Mouse (Mus musculus) layer of hippocampus, postnatal 25 days (tissue): ENCODE results near the gene Tlx2. TPM values are rescaled to one million over a fixed set of nuclear protein-coding genes. Genes with fewer than 3 reads are reported as not detected.

Experiments used
- DNase-seq, 2 experiments: peaks; one replicate each; pipeline ENCODE4 v3.0.0; 2022; ENCODE audit warnings: mixed read lengths in 2 of 2, low spot score in 1 of 2; ENCODE audit errors: extremely low spot score in 1 of 2
- total RNA-seq, 2 experiments: library from RNA; stranded (reverse); gene quantifications; 2 replicates each; pipeline ENCODE4 v1.2.3; 2021

Gene Tlx2
- total RNA-seq, 2 experiments from 2014 or later: not detected

- no peak for DNase-seq
Measured at GRCm38 (mm10) chr6:83057790-83058189, 12.3 kb downstream of the Tlx2 start, which contains the start of gene Dqx1. TSS of gene Dqx1 (plus strand) at chr6:83057844.

DNA sequence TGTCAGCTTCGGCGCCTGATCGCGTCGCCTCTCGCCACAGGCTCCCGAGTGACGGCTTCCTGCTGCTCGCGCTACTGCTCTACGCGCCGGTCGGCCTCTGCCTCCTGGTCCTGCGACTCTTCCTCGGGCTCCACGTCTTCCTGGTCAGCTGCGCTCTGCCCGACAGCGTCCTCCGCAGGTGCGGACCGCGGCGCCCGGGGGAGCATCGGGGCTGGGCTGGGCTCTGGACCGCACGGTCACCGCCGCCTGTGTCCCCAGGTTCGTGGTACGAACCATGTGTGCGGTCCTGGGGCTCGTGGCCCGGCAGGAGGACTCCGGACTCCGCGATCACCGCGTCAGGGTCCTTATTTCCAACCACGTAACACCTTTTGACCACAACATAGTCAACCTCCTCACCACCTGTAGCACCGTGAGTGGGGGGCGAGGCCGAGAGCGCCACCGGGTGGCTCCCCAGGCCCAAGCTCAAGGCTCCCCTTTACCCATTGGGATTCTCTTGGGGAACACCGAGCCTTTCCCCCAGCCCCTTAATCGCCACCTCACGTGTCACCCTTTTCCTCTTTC lies 15.1 kb downstream of the Tlx2 start, which contains the start of gene Htra2:
Htra2 (minus strand) TSS at position 403 of the 561 bp plus-strand sequence.
- DNase-seq: peak in 1 of 2 experiments; percentile 29

DNA sequence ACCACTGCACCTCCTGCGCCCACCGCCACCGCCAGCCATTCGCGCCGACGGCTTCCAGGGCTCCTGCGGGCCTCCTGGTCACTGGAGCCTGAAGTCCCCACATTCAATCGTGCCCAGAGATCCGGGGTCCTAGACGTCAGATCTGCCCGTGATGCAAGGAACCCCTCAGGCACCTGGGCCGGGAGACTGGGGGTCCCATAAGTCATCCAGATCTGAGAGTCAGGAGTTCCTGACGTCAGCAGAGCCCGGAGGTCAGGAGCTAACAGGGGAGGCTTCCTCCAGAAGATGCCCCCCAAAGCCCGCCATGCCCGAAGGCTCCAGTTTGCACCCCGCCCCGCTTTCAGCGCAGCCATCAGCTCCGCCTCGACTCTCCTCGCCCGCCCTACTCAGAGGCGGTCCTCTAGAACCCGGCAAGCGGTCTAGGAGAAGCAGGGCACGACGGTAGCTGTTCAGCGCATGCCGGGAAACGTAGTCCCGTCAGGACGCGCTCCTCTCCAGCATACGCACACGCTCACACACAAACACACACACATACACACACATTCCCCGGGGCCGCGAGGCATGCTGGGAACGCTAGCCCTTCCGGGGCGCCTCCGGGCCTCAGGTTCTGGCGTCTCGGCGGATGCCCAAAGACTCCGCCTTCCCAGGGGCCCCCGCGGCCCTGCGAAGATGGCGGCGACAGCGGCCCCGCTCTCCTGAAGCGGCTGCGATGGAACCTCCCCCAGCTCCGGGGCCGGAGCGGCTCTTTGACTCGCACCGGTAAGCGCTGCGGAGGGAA lies 15.8 kb downstream of the Tlx2 start, which contains the start of gene Aup1:
Aup1 (plus strand) TSS at position 448 of the 778 bp plus-strand sequence.
- peak; percentile 89 to 91 for DNase-seq

- peak in 1 of 2 experiments; percentile 49 for DNase-seq
Measured at GRCm38 (mm10) chr6:83053136-83053960, 16.7 kb downstream of the Tlx2 start.

GRCm38 (mm10) chr6:83049367-83049766 lies 20.7 kb downstream of the Tlx2 start:
- DNase-seq: no peak

DNA sequence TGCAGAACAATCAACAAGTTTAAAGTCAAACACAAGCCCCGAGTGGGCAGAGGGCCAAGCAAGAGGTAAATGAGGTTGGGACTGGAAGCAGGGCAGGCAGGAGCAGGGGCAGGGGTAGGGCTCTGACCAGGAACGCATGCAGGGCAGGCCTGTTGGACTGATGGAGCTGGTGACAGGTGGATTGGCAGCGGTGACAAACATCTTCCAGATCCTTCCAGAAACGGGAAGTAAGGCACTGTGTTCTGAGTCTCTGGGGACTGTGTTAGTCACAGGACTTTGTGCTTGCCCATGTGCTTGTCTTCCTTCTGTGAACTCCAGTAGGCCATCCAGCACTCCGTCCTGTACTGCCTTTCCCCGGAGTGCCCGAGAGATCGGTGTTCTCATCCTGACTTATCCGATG lies 25.4 kb downstream of the Tlx2 start:
- DNase-seq: no peak

GRCm38 (mm10) chr6:83043993-83044392 lies 26.1 kb downstream of the Tlx2 start:
- DNase-seq: no peak

DNA sequence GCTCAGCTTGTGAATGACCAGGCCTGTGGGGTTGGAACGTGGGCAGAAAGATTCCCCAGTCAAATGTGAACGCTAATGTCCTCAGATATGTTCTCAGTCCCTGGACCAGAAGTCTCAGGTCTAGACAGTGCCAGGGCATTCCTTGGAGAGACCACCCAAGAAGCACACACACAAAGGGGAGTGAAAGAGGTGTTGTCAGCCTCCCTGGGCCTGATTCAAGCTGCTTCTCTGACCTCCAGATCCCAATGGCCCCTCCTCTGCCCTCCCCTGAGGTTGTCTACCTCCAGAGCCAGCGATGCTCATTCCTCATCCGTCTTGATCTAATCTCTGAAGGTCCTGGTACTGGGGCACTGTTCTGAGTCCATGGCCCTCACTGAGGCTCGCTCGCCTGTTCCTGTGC lies 26.5 kb downstream of the Tlx2 start:
- DNase-seq: no peak

- no peak for DNase-seq
Measured at GRCm38 (mm10) chr6:83040601-83041000, 29.5 kb downstream of the Tlx2 start.

- peak; percentile 87 to 93 for DNase-seq
Measured at GRCm38 (mm10) chr6:83038496-83039012, 31.5 kb downstream of the Tlx2 start.

- no peak for DNase-seq
Measured at GRCm38 (mm10) chr6:83037188-83037587, 32.9 kb downstream of the Tlx2 start.

DNA sequence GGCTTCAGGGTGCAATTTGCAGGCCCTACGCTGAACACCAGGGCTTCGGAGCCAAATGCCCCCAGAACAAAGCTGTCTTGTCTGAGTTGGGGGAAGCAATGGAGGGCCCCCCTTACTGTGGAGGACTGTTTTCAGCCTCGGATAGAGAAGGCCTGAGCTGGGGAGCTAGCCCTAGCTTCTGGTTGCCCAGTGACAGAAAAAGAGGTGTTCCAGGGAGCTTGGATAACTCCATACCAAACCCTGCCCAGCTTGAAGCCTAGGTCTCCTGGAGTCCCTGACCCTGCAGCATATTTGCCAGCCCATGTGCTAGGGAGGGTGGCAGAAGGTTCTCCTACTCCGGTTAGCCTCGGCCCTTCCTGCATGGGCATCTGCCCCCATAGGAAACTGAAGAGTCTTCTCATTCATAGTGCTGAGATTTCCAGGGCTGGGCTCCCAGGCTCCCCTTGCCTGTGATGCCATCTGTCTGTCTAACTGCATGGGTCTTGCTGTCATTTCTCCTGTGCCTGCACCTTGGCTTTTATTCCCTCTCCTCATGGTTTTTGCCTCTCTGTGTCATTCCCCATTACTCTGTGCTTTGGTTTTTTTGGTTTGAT lies 35.5 kb downstream of the Tlx2 start:
- DNase-seq: no peak

GRCm38 (mm10) chr6:83033249-83034185 lies 36.6 kb downstream of the Tlx2 start, which contains the start of the genes Dok1 and Loxl3:
TSS of gene Dok1 (minus strand) at chr6:83033471.
TSS of gene Loxl3 (plus strand) at chr6:83034173.
- DNase-seq: no peak

- DNase-seq: no peak
Measured at GRCm38 (mm10) chr6:83032769-83033191, 37.3 kb downstream of the Tlx2 start.

GRCm38 (mm10) chr6:83031921-83032590 lies 38.0 kb downstream of the Tlx2 start:
- no peak for DNase-seq

DNA sequence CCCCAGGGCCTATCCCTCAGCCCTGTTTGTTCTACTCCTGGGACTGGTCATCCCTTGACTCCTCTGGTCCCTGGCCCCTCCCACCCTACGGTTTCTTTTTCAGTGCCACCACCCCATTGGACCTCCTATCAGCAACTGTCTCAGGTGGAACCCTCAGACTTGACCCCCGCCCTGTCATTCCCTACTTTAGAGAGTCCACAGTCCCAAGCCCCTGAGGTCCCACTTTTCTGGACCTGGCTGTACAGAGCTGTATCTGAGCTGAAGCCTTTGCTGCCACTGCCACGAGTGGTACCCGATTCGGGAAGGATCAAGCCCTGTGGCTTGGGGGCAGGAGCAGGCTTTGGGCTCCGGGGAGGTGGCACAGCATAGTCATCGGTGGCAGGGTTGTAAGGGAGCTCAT lies 39.0 kb downstream of the Tlx2 start:
- DNase-seq: no peak

DNA sequence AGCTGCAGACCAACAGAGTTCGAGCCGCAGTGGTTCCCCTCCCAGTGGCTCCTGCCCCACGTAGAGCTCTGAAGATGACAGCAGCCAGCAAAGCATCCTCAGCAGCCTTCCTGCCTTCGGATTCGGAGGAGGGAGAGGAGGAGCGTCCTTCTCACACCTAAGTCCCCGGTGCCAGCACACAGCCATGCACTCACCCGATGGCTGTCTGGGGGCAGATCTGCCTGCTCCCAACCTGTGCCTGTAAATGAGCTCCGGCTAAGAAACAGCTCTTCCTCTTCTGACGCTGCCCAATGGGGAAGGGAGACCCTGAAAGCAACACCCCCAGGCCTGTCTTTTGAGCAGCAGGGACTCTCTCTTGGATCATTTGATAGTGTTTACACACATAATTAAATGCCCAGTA lies 40.3 kb downstream of the Tlx2 start:
- DNase-seq: no peak

- DNase-seq: no peak
Measured at GRCm38 (mm10) chr6:83027706-83028105, 42.4 kb downstream of the Tlx2 start.

DNA sequence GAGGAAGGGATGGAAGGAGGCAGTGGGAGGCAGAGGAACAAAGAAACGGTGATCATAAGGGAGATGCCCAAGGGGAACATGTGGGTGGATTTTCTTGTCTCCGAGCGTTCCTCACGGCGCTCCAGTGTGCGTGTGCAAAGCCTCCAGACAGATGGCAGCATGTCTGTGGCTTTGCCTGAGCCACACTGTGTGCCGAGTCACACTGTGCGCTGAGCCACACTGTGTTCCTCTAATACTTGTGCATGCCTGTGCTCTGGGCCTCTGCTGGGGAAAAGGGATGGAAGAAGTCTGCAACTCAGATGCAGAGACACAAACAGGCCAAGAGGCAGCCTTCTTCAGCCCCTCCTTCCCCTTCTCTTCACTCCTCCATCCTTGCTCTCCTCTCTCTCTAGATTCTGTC lies 42.8 kb downstream of the Tlx2 start:
- no peak for DNase-seq
